Mouse (Mus musculus) liver, embryonic 14.5 days (tissue): ENCODE results near the gene Zer1.

Experiments used
- CTCF ChIP-seq: IDR thresholded peaks from 2 replicates; pipeline ENCODE4 v1.5.1; 2016; ENCODE audit warnings: antibody characterized with exemption, low read depth, control low read depth
- EP300 ChIP-seq: IDR thresholded peaks from 2 replicates; pipeline ENCODE4 v1.6.1; 2016; ENCODE audit warnings: antibody characterized with exemption, low read depth

- TF ChIP-seq EP300 (no peak), CTCF (no peak)
Measured at GRCm38 (mm10) chr2:30062249-30063093, 61.9 kb downstream of the Zer1 start.
